Mouse (Mus musculus) lung, adult 2 months (tissue): ENCODE data around the gene Lekr1.

Source experiments
- CTCF ChIP-seq: fragments of 200-500 bp; IDR thresholded peaks from 2 replicates; pipeline ENCODE4 v1.5.1; 2011; ENCODE audit warnings: mild to moderate bottlenecking, low read length, control low read depth; ENCODE audit not compliant: insufficient read depth
- POLR2A ChIP-seq: fragments of 200-500 bp; IDR thresholded peaks from 2 replicates; pipeline ENCODE4 v1.6.1; 2011; ENCODE audit warnings: low read depth, mild to moderate bottlenecking, control low read depth, low read length, borderline replicate concordance; ENCODE audit errors: extremely low read depth

GRCm38 (mm10) chr3:65670216-65670615, 4.2 kb downstream of the Lekr1 start:
- no peak for TF ChIP-seq CTCF
- no peak for TF ChIP-seq POLR2A
